Mouse (Mus musculus) midbrain, embryonic 12.5 days (tissue): Measurements from ENCODE around the gene Fam20c. TPM values are rescaled to one million over a fixed set of nuclear protein-coding genes. Genes with fewer than 3 reads are reported as not detected.

Experiments used
- ATAC-seq: fragments of 200-750 bp; cut with Nextera tagmentation; 2 replicates; pipeline ENCODE4 v1.8.0; 2017; ENCODE audit warnings: low read depth, moderate TSS enrichment, moderate library complexity; ENCODE audit not compliant: low FRiP score
- H3K27ac ChIP-seq: fragments of 300-500 bp; sonication (generic); replicated peaks from 2 replicates; pipeline ENCODE4 v1.5.1; 2016; ENCODE audit warnings: mild to moderate bottlenecking
- H3K27me3 ChIP-seq: fragments of 300-500 bp; sonication (generic); 2 replicates; pipeline ENCODE4 v1.6.1; 2016; ENCODE audit warnings: mild to moderate bottlenecking
- H3K36me3 ChIP-seq: fragments of 300-500 bp; sonication (generic); 2 replicates; pipeline ENCODE4 v1.6.1; 2016
- H3K4me1 ChIP-seq: fragments of 300-500 bp; sonication (generic); 2 replicates; pipeline ENCODE4 v1.6.1; 2016
- H3K4me2 ChIP-seq: fragments of 300-500 bp; sonication (generic); replicated peaks from 2 replicates; pipeline ENCODE4 v1.6.1; 2016; ENCODE audit warnings: mild to moderate bottlenecking, moderate library complexity
- H3K4me3 ChIP-seq: fragments of 300-500 bp; sonication (generic); 2 replicates; pipeline ENCODE4 v1.5.1; 2016; ENCODE audit warnings: mild to moderate bottlenecking
- H3K9ac ChIP-seq: fragments of 300-500 bp; sonication (generic); replicated peaks from 2 replicates; pipeline ENCODE4 v1.6.1; 2016; ENCODE audit warnings: mild to moderate bottlenecking, moderate library complexity
- H3K9me3 ChIP-seq: fragments of 300-500 bp; sonication (generic); 2 replicates; pipeline ENCODE4 v1.6.1; 2016; ENCODE audit warnings: mild to moderate bottlenecking
- WGBS: fragments of 180-500 bp; shearing (Covaris S2); methylation state at CpG from one replicate; pipeline ENCODE4 v1.1.7; 2016; 5-methylcytosine and 5-hydroxymethylcytosine counted together
- polyA plus RNA-seq: library from polyadenylated mRNA; unstranded; fragments of >200 nt; fragmentation: Nextera tagmentation; extraction: Ambion mirVana; gene quantifications from 2 replicates; pipeline ENCODE4 v1.2.1, GENCODE M21; 2016

Fam20c gene
- polyA plus RNA-seq, 1 experiment from 2014 or later: 26.6 TPM

DNA sequence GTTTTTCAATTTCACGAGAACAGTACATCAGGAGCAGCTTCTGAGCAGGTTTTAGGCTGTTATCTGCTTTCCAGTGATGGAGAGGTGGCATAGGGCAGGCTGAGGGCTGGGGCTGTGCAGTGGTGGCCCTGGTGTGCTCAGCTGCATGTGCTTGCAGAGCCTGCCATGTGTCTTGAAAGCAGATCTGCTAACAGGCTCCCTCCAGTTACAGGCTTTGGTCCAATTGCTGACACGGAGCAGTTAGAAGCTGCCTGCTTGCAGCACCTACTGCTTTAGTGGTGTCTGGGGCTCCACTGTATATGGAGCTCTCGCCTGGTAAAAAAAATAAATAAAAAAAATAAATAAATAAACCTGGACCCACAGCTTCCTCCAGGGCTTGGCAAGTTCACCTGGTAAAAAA lies 4.2 kb downstream of the Fam20c start:
- H3K27ac ChIP-seq: no peak overlapping the region
- H3K4me2 ChIP-seq: 0 out of 2 replicates have a peak overlapping the region, but pooled peaks have one; percentile 90
- H3K4me3 ChIP-seq: no peak overlapping the region
- 66% methylated on average over 3 of the region's 3 CpGs for WGBS
- ATAC-seq: no peak
- no peaks in the 10 kb centered on the region for H3K9me3 ChIP-seq
- no peak overlapping the region for H3K9ac ChIP-seq
- H3K4me1 ChIP-seq: peaks cover 72% of the 10 kb centered on the region
- H3K36me3 ChIP-seq: peaks cover 29% of the 10 kb centered on the region
- peaks cover 43% of the 10 kb centered on the region for H3K27me3 ChIP-seq

DNA sequence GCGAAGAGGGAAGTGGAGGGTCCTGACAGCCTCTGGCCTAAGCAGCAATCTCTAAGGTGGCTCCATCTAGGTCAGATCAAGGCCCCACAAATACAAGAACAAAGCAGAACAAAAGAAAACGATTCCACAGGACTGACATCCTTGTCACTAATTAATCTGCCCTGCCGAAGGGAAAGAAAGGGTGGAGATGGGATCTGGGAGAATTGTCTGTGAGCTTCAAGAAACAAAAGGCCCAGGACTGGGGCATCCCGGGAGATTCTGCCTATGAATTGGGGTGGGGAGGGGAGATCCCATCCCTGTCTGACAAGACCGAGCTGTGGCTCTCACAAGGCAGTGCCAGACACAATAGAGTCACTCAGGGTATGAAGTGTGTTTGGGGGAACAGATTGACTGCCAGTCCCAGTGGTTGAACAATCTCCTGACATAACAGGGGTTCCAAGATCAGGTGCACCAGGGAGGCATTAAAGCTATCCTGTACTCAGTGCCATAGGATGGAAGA lies 7.6 kb downstream of the Fam20c start:
- Histone ChIP-seq H3K4me3 (no peak overlapping the region), H3K9ac (no peak overlapping the region; the same call in 1 of the 2 replicates), H3K4me1 (peaks cover 44% of the 10 kb centered on the region), H3K9me3 (no peaks in the 10 kb centered on the region), H3K4me2 (no peak overlapping the region), H3K27me3 (peaks cover 12% of the 10 kb centered on the region), H3K27ac (peak overlapping the region; percentile 60), H3K36me3 (peaks cover 29% of the 10 kb centered on the region)
- WGBS: 25% methylated on average over 5 of the region's 5 CpGs
- ATAC-seq: no peak

GRCm38 (mm10) chr5:138762361-138762760 lies 8.0 kb downstream of the Fam20c start:
- Histone ChIP-seq H3K9me3 (no peaks in the 10 kb centered on the region), H3K9ac (no peak overlapping the region), H3K4me2 (no peak overlapping the region), H3K36me3 (peaks cover 33% of the 10 kb centered on the region), H3K27ac (no peak overlapping the region), H3K4me3 (no peak overlapping the region), H3K27me3 (peaks cover 7% of the 10 kb centered on the region), H3K4me1 (peaks cover 40% of the 10 kb centered on the region)
- 87% methylated on average over 4 of the region's 4 CpGs for WGBS
- ATAC-seq: no peak

- ATAC-seq: no peak
- Histone ChIP-seq H3K27ac (no peak overlapping the region), H3K36me3 (peaks cover 38% of the 10 kb centered on the region), H3K9ac (no peak overlapping the region), H3K4me3 (no peak overlapping the region), H3K4me2 (no peak overlapping the region), H3K9me3 (no peaks in the 10 kb centered on the region), H3K27me3 (no peaks in the 10 kb centered on the region), H3K4me1 (peaks cover 23% of the 10 kb centered on the region)
- 79% methylated on average over 8 of the region's 8 CpGs for WGBS
Measured at GRCm38 (mm10) chr5:138764601-138765000, 10.3 kb downstream of the Fam20c start.

DNA sequence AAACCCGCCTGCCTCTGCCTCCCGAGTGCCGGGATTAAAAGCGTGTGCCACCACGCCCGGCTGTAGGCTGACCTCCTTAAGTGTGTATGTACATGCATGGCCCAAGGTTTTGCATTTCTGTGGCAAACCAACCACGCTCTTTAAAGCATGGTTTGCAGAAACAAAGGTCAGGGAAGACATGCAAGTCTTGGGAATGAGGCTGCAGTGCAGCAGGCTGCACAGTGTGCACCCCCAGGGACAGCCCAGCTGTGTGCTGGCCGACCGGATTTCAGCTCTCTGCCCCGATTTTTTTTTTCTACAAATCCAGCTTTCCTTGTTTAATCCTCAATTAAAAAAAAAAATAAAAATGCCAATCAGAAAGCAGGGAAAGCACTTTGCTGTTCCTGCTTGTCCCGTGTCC lies 13.3 kb downstream of the Fam20c start:
- H3K4me2 ChIP-seq: no peak overlapping the region
- peaks cover 23% of the 10 kb centered on the region for H3K36me3 ChIP-seq
- no peaks in the 10 kb centered on the region for H3K27me3 ChIP-seq
- no peak overlapping the region for H3K4me3 ChIP-seq
- H3K27ac ChIP-seq: no peak overlapping the region
- 89% methylated on average over 11 of the region's 11 CpGs for WGBS
- H3K9me3 ChIP-seq: no peaks in the 10 kb centered on the region
- no peak for ATAC-seq
- H3K4me1 ChIP-seq: no peaks in the 10 kb centered on the region
- H3K9ac ChIP-seq: no peak overlapping the region

GRCm38 (mm10) chr5:138768704-138769103 lies 14.4 kb downstream of the Fam20c start:
- Histone ChIP-seq H3K9me3 (no peaks in the 10 kb centered on the region), H3K27me3 (no peaks in the 10 kb centered on the region), H3K4me2 (no peak overlapping the region), H3K4me1 (no peaks in the 10 kb centered on the region), H3K36me3 (peaks cover 16% of the 10 kb centered on the region), H3K27ac (no peak overlapping the region), H3K4me3 (no peak overlapping the region), H3K9ac (no peak overlapping the region)
- 90% methylated on average over 2 of the region's 2 CpGs for WGBS
- ATAC-seq: no peak

- H3K4me3 ChIP-seq: no peak overlapping the region
- H3K36me3 ChIP-seq: peaks cover 16% of the 10 kb centered on the region
- H3K9ac ChIP-seq: no peak overlapping the region
- 87% methylated on average over 5 of the region's 5 CpGs for WGBS
- H3K27ac ChIP-seq: no peak overlapping the region
- no peak for ATAC-seq
- no peaks in the 10 kb centered on the region for H3K4me1 ChIP-seq
- no peaks in the 10 kb centered on the region for H3K27me3 ChIP-seq
- no peak overlapping the region for H3K4me2 ChIP-seq
- H3K9me3 ChIP-seq: no peaks in the 10 kb centered on the region
Measured at GRCm38 (mm10) chr5:138769126-138769525, 14.8 kb downstream of the Fam20c start.

- no peaks in the 10 kb centered on the region for H3K9me3 ChIP-seq
- H3K4me1 ChIP-seq: peaks cover 12% of the 10 kb centered on the region
- H3K27me3 ChIP-seq: no peaks in the 10 kb centered on the region
- H3K9ac ChIP-seq: no peak overlapping the region
- H3K4me3 ChIP-seq: no peak overlapping the region
- H3K27ac ChIP-seq: no peak overlapping the region
- ATAC-seq: no peak
- H3K36me3 ChIP-seq: no peaks in the 10 kb centered on the region; the same call in none of the 2 replicates
- WGBS: 89% methylated on average over 5 of the region's 5 CpGs
- no peak overlapping the region for H3K4me2 ChIP-seq
Measured at GRCm38 (mm10) chr5:138775096-138775495, 20.8 kb downstream of the Fam20c start.

DNA sequence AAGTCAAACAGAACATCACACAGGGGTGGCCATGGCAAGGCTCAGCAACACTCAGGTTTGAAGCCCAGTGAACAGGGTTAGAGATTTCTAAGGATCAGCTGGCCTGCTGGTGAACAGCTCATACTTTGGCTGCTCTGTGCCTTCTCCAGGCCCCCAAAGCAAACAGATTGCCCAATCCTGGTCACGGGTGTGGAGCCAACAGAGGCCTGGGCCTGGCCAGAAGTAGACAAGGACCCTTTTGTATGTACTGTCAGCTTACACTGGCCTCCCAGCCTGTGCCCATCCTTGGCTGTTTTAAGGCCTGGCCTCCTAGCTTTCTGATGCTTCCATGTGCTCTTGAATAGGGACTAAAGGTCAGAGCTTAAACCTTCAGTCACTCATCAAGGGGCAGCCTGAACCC lies 22.0 kb downstream of the Fam20c start:
- H3K27ac ChIP-seq: no peak overlapping the region
- H3K4me2 ChIP-seq: no peak overlapping the region
- H3K4me1 ChIP-seq: peaks cover 12% of the 10 kb centered on the region
- no peaks in the 10 kb centered on the region; the same call in none of the 2 replicates for H3K36me3 ChIP-seq
- no peaks in the 10 kb centered on the region for H3K27me3 ChIP-seq
- ATAC-seq: no peak
- H3K9ac ChIP-seq: no peak overlapping the region
- no peak overlapping the region for H3K4me3 ChIP-seq
- WGBS: 73% methylated on average over 1 of the region's 1 CpGs
- no peaks in the 10 kb centered on the region for H3K9me3 ChIP-seq

GRCm38 (mm10) chr5:138778731-138779463 lies 24.6 kb downstream of the Fam20c start:
- Histone ChIP-seq H3K9ac (no peak overlapping the region), H3K4me2 (0 out of 2 replicates have a peak overlapping the region, but pooled peaks have one; percentile 4)
- 43% methylated on average over 9 of the region's 9 CpGs for WGBS

DNA sequence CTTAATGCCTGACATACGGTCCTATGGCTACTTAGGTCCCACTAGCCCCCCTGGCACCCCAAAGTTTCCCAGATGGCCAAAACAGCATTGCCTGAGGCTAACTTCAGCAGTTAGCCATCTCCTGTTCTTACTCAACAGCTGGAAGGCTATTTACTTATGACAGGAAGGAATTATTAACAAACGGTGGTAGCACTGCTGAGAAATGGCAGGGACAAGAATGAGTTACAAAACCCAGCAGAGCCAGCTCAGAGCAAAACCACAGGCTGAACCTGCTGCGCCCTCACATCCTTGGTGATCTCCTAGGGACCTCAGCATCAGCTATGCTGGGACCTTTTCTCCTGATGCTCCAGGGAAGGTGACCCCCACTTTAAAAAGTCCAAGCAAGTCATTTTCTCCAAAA lies 25.3 kb downstream of the Fam20c start:
- WGBS: 76% methylated on average over 3 of the region's 3 CpGs
- ATAC-seq: no peak
- H3K4me3 ChIP-seq: no peak overlapping the region
- no peaks in the 10 kb centered on the region for H3K9me3 ChIP-seq
- no peaks in the 10 kb centered on the region for H3K27me3 ChIP-seq
- H3K9ac ChIP-seq: no peak overlapping the region
- no peak overlapping the region for H3K27ac ChIP-seq
- H3K4me1 ChIP-seq: peaks cover 16% of the 10 kb centered on the region
- H3K4me2 ChIP-seq: no peak overlapping the region
- peaks cover 8% of the 10 kb centered on the region for H3K36me3 ChIP-seq

More at GRCm38 (mm10) chr5:138778731-138779463, 24.6 kb downstream of the Fam20c start:
- Histone ChIP-seq H3K27ac (peak overlapping the region; percentile 72), H3K27me3 (no peaks in the 10 kb centered on the region), H3K4me1 (peaks cover 16% of the 10 kb centered on the region), H3K4me3 (no peak overlapping the region), H3K9me3 (no peaks in the 10 kb centered on the region), H3K36me3 (peaks cover 1% of the 10 kb centered on the region)
- ATAC-seq: peak; percentile 60

- no peak overlapping the region for H3K4me3 ChIP-seq
- H3K9me3 ChIP-seq: no peaks in the 10 kb centered on the region
- WGBS: 90% methylated on average over 1 of the region's 1 CpGs
- peaks cover 16% of the 10 kb centered on the region for H3K4me1 ChIP-seq
- H3K36me3 ChIP-seq: 0 out of 2 replicates have a peak, but pooled peaks cover 8% of the 10 kb centered on the region
- no peaks in the 10 kb centered on the region for H3K27me3 ChIP-seq
- no peak overlapping the region for H3K4me2 ChIP-seq
- H3K27ac ChIP-seq: no peak overlapping the region
- no peak overlapping the region for H3K9ac ChIP-seq
- no peak for ATAC-seq
Measured at GRCm38 (mm10) chr5:138782697-138783096, 28.4 kb downstream of the Fam20c start.
